Mouse (Mus musculus) MEL (cell line): ENCODE results near the gene Gm28053. TPM values are rescaled to one million over a fixed set of nuclear protein-coding genes. Genes with fewer than 3 reads are reported as not detected.

Experiments used
- DNase-seq: peaks from one replicate; pipeline ENCODE4 v3.0.0; 2011; ENCODE audit warnings: low read depth, low spot score
- H3K27ac ChIP-seq: 2 replicates; pipeline ENCODE4 v1.5.1; 2012; ENCODE audit warnings: low read depth, mild to moderate bottlenecking, control low read depth, low read length, moderate library complexity; ENCODE audit not compliant: control insufficient read depth
- H3K27me3 ChIP-seq, 2 experiments: fragments of 150-350 bp in 1 of 2; sonication (generic) in 1 of 2; 2 replicates each; pipeline ENCODE4 v1.6.1; 2012; ENCODE audit warnings: low read length in 2 of 2, mild to moderate bottlenecking in 2 of 2, improper control_type of control experiment in 1 of 2, moderate library complexity in 1 of 2; ENCODE audit not compliant: insufficient read depth in 2 of 2, control insufficient read depth in 1 of 2
- H3K36me3 ChIP-seq, 2 experiments: 2 replicates each; pipeline ENCODE4 v1.6.1; 2012 to 2014; ENCODE audit warnings: low read length in 2 of 2, improper control_type of control experiment in 1 of 2, inconsistent platforms in 1 of 2, mild to moderate bottlenecking in 1 of 2; ENCODE audit not compliant: insufficient read depth in 2 of 2, control insufficient read depth in 1 of 2
- H3K4me1 ChIP-seq, 2 experiments: fragments of 150-350 bp in 1 of 2; sonication (generic) in 1 of 2; 2 replicates each; pipeline ENCODE4 v1.6.1; 2012; ENCODE audit warnings: low read length in 2 of 2, improper control_type of control experiment in 1 of 2, mild to moderate bottlenecking in 1 of 2; ENCODE audit not compliant: insufficient read depth in 2 of 2, control insufficient read depth in 1 of 2
- H3K4me3 ChIP-seq, 2 experiments: fragments of 150-350 bp in 1 of 2; sonication (generic) in 1 of 2; 2 replicates each; pipeline ENCODE4 v1.5.1; 2012; ENCODE audit warnings: low read depth in 2 of 2, low read length in 2 of 2, mild to moderate bottlenecking in 2 of 2, moderate library complexity in 2 of 2, control low read depth in 1 of 2, improper control_type of control experiment in 1 of 2; ENCODE audit not compliant: control insufficient read depth in 1 of 2, insufficient read depth in 1 of 2
- H3K79me2 ChIP-seq: 2 replicates; pipeline ENCODE4 v1.6.1; 2012; ENCODE audit warnings: mild to moderate bottlenecking, low read length, moderate library complexity; ENCODE audit not compliant: control insufficient read depth, poor library complexity, insufficient read depth
- H3K9ac ChIP-seq: 2 replicates; pipeline ENCODE4 v1.6.1; 2012; ENCODE audit warnings: low read depth, mild to moderate bottlenecking, control low read depth, low read length, moderate library complexity; ENCODE audit not compliant: control insufficient read depth, poor library complexity, severe bottlenecking
- H3K9me3 ChIP-seq: fragments of 150-350 bp; sonication (generic); replicated peaks from 2 replicates; pipeline ENCODE4 v1.6.1; 2012; ENCODE audit warnings: mild to moderate bottlenecking, low read length, improper control_type of control experiment, moderate library complexity; ENCODE audit not compliant: insufficient read depth
- CHD1 ChIP-seq: IDR thresholded peaks from 2 replicates; pipeline ENCODE4 v1.6.1; 2012; ENCODE audit warnings: low read depth, mild to moderate bottlenecking, inconsistent platforms, low read length, improper control_type of control experiment
- CTCF ChIP-seq, 3 experiments: IDR thresholded peaks in 2 of 3; conservative IDR thresholded peaks in 1 of 3; 2 replicates each; pipeline ENCODE4 v1.5.1; 2011 to 2012; ENCODE audit warnings: low read length in 3 of 3, low read depth in 2 of 3, mild to moderate bottlenecking in 2 of 3, improper control_type of control experiment in 1 of 3, inconsistent platforms in 1 of 3, mixed read lengths in 1 of 3, moderate library complexity in 1 of 3; ENCODE audit not compliant: control insufficient read depth in 1 of 3, insufficient read depth in 1 of 3, poor library complexity in 1 of 3, severe bottlenecking in 1 of 3
- E2F4 ChIP-seq: IDR thresholded peaks from 2 replicates; pipeline ENCODE4 v1.6.1; 2011; ENCODE audit warnings: low read depth, low read length, improper control_type of control experiment, borderline replicate concordance
- ELF1 ChIP-seq: IDR thresholded peaks from 2 replicates; pipeline ENCODE4 v1.6.1; 2014; ENCODE audit warnings: low read depth, mild to moderate bottlenecking, inconsistent platforms, low read length, improper control_type of control experiment, moderate library complexity
- EP300 ChIP-seq, 2 experiments: IDR thresholded peaks; 2 replicates each; pipeline ENCODE4 v1.6.1; 2011; ENCODE audit warnings: improper control_type of control experiment in 2 of 2, low read length in 2 of 2, low read depth in 1 of 2, mild to moderate bottlenecking in 1 of 2
- ETS1 ChIP-seq: IDR thresholded peaks from 2 replicates; pipeline ENCODE4 v1.6.1; 2012; ENCODE audit warnings: low read depth, mild to moderate bottlenecking, inconsistent platforms, low read length, improper control_type of control experiment, moderate library complexity
- HCFC1 ChIP-seq: IDR thresholded peaks from 2 replicates; pipeline ENCODE4 v1.6.1; 2012; ENCODE audit warnings: low read depth, mild to moderate bottlenecking, inconsistent platforms, low read length, improper control_type of control experiment, moderate library complexity
- JUND ChIP-seq: IDR thresholded peaks from 2 replicates; pipeline ENCODE4 v1.6.1; 2011; ENCODE audit warnings: low read depth, mild to moderate bottlenecking, improper control_type of control experiment, low read length
- KAT2A ChIP-seq: conservative IDR thresholded peaks from 2 replicates; pipeline ENCODE4 v1.6.1; 2012; ENCODE audit warnings: low read depth, low read length, improper control_type of control experiment, inconsistent platforms
- MAFK ChIP-seq: IDR thresholded peaks from 2 replicates; pipeline ENCODE4 v1.6.1; 2011; ENCODE audit warnings: low read depth, mild to moderate bottlenecking, low read length, improper control_type of control experiment, borderline replicate concordance
- MAX ChIP-seq: IDR thresholded peaks from 2 replicates; pipeline ENCODE4 v1.6.1; 2011; ENCODE audit warnings: low read length, improper control_type of control experiment
- MYB ChIP-seq: IDR thresholded peaks from 2 replicates; pipeline ENCODE4 v1.6.1; 2011; ENCODE audit warnings: mild to moderate bottlenecking, low read depth, low read length, improper control_type of control experiment
- MYC ChIP-seq: IDR thresholded peaks from 2 replicates; pipeline ENCODE4 v1.6.1; 2011; ENCODE audit warnings: low read depth, mild to moderate bottlenecking, low read length, improper control_type of control experiment, moderate library complexity
- NELFE ChIP-seq: IDR thresholded peaks from 2 replicates; pipeline ENCODE4 v1.6.1; 2011; ENCODE audit warnings: low read depth, low read length, improper control_type of control experiment
- NRF1 ChIP-seq: IDR thresholded peaks from 2 replicates; pipeline ENCODE4 v1.6.1; 2014; ENCODE audit warnings: low read depth, mild to moderate bottlenecking, inconsistent platforms, low read length, improper control_type of control experiment, moderate library complexity; ENCODE audit not compliant: poor library complexity, insufficient read depth, severe bottlenecking
- POLR2A ChIP-seq, 2 experiments: IDR thresholded peaks; 2 replicates each; pipeline ENCODE4 v1.6.1; 2011 to 2012; ENCODE audit warnings: low read length in 2 of 2, mild to moderate bottlenecking in 2 of 2, control low read depth in 1 of 2, improper control_type of control experiment in 1 of 2, low read depth in 1 of 2, moderate library complexity in 1 of 2; ENCODE audit not compliant: control insufficient read depth in 1 of 2, insufficient read depth in 1 of 2, poor library complexity in 1 of 2
- POLR2AphosphoS2 ChIP-seq: IDR thresholded peaks from 2 replicates; pipeline ENCODE4 v1.6.1; 2011; ENCODE audit warnings: low read length, improper control_type of control experiment
- POLR2AphosphoS5 ChIP-seq: IDR thresholded peaks from 2 replicates; pipeline ENCODE4 v1.6.1; 2012; ENCODE audit warnings: low read depth, borderline replicate concordance, mild to moderate bottlenecking, inconsistent platforms, low read length, moderate library complexity, mixed read lengths
- RAD21 ChIP-seq: IDR thresholded peaks from 2 replicates; pipeline ENCODE4 v1.6.1; 2011; ENCODE audit warnings: mild to moderate bottlenecking, low read depth, low read length, improper control_type of control experiment
- RCOR1 ChIP-seq: IDR thresholded peaks from 2 replicates; pipeline ENCODE4 v1.6.1; 2012; ENCODE audit warnings: low read depth, mild to moderate bottlenecking, inconsistent platforms, low read length, improper control_type of control experiment
- SIN3A ChIP-seq: IDR thresholded peaks from 2 replicates; pipeline ENCODE4 v1.6.1; 2012; ENCODE audit warnings: low read length, improper control_type of control experiment, inconsistent platforms
- SMC3 ChIP-seq: IDR thresholded peaks from 2 replicates; pipeline ENCODE4 v1.6.1; 2011; ENCODE audit warnings: low read depth, low read length, improper control_type of control experiment
- TAL1 ChIP-seq: IDR thresholded peaks from 2 replicates; pipeline ENCODE4 v1.6.1; 2012; ENCODE audit warnings: mild to moderate bottlenecking, inconsistent platforms, low read length, moderate library complexity, mixed read lengths
- TCF12 ChIP-seq: IDR thresholded peaks from 2 replicates; pipeline ENCODE4 v1.6.1; 2014; ENCODE audit warnings: low read depth, mild to moderate bottlenecking, inconsistent platforms, low read length, improper control_type of control experiment, moderate library complexity
- UBTF ChIP-seq: IDR thresholded peaks from 2 replicates; pipeline ENCODE4 v1.6.1; 2012; ENCODE audit warnings: low read depth, mild to moderate bottlenecking, inconsistent platforms, low read length, improper control_type of control experiment, moderate library complexity, borderline replicate concordance; ENCODE audit not compliant: insufficient read depth
- ZKSCAN1 ChIP-seq: IDR thresholded peaks from 2 replicates; pipeline ENCODE4 v1.6.1; 2012; ENCODE audit warnings: low read depth, mild to moderate bottlenecking, inconsistent platforms, low read length, improper control_type of control experiment, moderate library complexity
- ZMIZ1 ChIP-seq: IDR thresholded peaks from 2 replicates; pipeline ENCODE4 v1.6.1; 2012; ENCODE audit warnings: low read depth, mild to moderate bottlenecking, inconsistent platforms, low read length, improper control_type of control experiment, moderate library complexity
- polyA plus RNA-seq, 2 experiments: library from polyadenylated mRNA; stranded (reverse) in 1 of 2; unstranded in 1 of 2; fragments of >175 nt in 1 of 2; fragments of >200 nt in 1 of 2; gene quantifications; 2 replicates each; pipeline versions ENCODE4 v1.2.1 to v1.2.4; 2012; ENCODE audit warnings: low replicate concordance in 2 of 2, low read depth in 1 of 2; ENCODE audit not compliant: insufficient read length in 2 of 2, insufficient read depth in 1 of 2, missing spikeins in 1 of 2
- total RNA-seq: library from RNA; depleted of rRNA; stranded (reverse); fragments of 300-350 nt; gene quantifications from 2 replicates; pipeline ENCODE4 v1.2.3, GENCODE M21; 2012

Gm28053 gene
- total and polyA plus RNA-seq, 3 experiments, result not detected

DNA sequence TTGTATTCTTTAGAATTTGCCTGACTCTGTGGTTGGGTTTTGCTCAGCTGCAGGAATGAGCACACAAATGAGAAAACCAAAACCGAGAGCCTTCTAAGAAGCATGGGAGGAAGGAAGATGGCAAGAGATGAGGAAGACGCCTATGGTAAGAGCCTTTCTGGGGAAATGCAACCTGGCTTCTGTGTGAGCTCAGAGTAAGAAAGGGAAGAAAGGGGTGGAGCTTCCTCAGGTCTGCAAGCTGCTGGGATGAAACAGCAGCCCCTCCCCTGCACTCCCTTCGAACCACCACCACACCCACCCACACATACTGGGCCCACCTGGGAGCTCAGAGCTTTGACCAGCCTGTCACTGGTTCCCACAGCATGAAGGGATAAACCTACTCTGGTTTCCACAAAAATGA is 22.9 kb downstream of the Gm28053 start:
- no peak overlapping the region for H3K27ac ChIP-seq
- no peaks in the 10 kb centered on the region for H3K27me3 ChIP-seq
- H3K9me3 ChIP-seq, result no peaks in the 10 kb centered on the region
- no peak overlapping the region for H3K4me3 ChIP-seq
- no peaks in the 10 kb centered on the region for H3K4me1 ChIP-seq
- no peak for DNase-seq
- TF ChIP-seq HCFC1 (no peak), ZMIZ1 (no peak), ZKSCAN1 (no peak), POLR2AphosphoS5 (no peak), EP300 (IDR thresholded peaks at IDR 0.05; ENCODE audit: low read depth in 1 of 2, low read length in 2 of 2) (no peak), RAD21 (no peak), POLR2AphosphoS2 (no peak), MYC (no peak), E2F4 (no peak), SMC3 (no peak), ELF1 (no peak), ETS1 (no peak), POLR2A (IDR thresholded peaks at IDR 0.05; ENCODE audit: control insufficient read depth in 1 of 2, insufficient read depth in 1 of 2, low read depth in 1 of 2, low read length in 2 of 2, poor library complexity in 1 of 2) (no peak), CHD1 (no peak), NELFE (no peak), KAT2A (no peak), JUND (no peak), UBTF (no peak), MAFK (no peak), MAX (no peak)
- H3K36me3 ChIP-seq, result no peaks in the 10 kb centered on the region
- no peak overlapping the region for H3K9ac ChIP-seq
- no peaks in the 10 kb centered on the region for H3K79me2 ChIP-seq

DNA sequence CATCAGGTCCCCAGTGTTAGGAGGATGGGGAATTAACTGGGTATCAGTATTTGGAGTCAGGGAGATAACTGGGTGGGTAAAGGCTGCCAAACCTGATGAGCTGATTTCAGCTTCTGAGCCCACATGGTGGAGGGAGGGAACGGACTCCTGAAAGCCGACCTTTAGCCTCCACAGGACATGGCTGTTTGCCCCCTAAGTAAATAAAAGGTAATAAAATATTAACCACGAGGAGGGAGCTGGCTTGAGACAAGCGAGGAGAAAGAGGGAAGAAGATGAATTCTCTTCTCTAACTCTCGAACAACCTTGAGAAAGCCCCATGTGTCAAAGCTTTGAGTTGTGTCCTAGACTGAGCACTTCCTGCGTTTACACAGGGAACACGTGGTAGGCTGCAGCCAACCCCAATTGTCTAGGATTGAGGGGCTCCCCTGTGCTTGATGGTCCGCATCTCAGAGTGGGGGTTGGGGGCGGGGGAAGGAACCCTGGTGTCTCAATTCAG is 23.4 kb downstream of the Gm28053 start:
- Histone ChIP-seq H3K9ac (no peak overlapping the region), H3K27ac (no peak overlapping the region), H3K79me2 (no peaks in the 10 kb centered on the region), H3K4me3 (no peak overlapping the region), H3K27me3 (no peaks in the 10 kb centered on the region), H3K36me3 (no peaks in the 10 kb centered on the region), H3K9me3 (no peaks in the 10 kb centered on the region), H3K4me1 (no peaks in the 10 kb centered on the region)
- no peak for TF ChIP-seq NRF1
- no peak for TF ChIP-seq MAFK
- TF ChIP-seq SIN3A, result no peak
- no peak for TF ChIP-seq RCOR1
- no peak for TF ChIP-seq NELFE
- TF ChIP-seq JUND, result no peak
- TF ChIP-seq E2F4, result no peak
- TF ChIP-seq TAL1, result no peak
- no peak for TF ChIP-seq TCF12
- no peak for TF ChIP-seq UBTF
- no peak for TF ChIP-seq POLR2A (IDR thresholded peaks at IDR 0.05; ENCODE audit: control insufficient read depth in 1 of 2, insufficient read depth in 1 of 2, low read depth in 1 of 2, low read length in 2 of 2, poor library complexity in 1 of 2)
- no peak for TF ChIP-seq ZKSCAN1
- TF ChIP-seq CTCF (IDR thresholded peaks at IDR 0.05 in 2 of 3, conservative IDR thresholded peaks at IDR 0.05 in 1 of 3; ENCODE audit: control insufficient read depth in 1 of 3, insufficient read depth in 1 of 3, low read depth in 2 of 3, low read length in 3 of 3, poor library complexity in 1 of 3, severe bottlenecking in 1 of 3), result no peak
- no peak for TF ChIP-seq KAT2A
- TF ChIP-seq MYB, result no peak
- TF ChIP-seq HCFC1, result no peak
- no peak for DNase-seq
